Mouse (Mus musculus) spleen, adult 2 months (tissue): Measurements from ENCODE around the gene Hlcs. TPM values are rescaled to one million over a fixed set of nuclear protein-coding genes. Genes with fewer than 3 reads are reported as not detected.
A peak's percentile ranks its signal among the peaks of the same experiment; 100 is the strongest.

Source experiments
- DNase-seq, 2 experiments: peaks; one replicate each; pipeline versions ENCODE4 v3.0.0 to v3.0.0-alpha.2; 2012 to 2021; ENCODE audit warnings: low spot score in 2 of 2, low read depth in 1 of 2
- H3K27ac ChIP-seq: fragments of 200-500 bp; 2 replicates; pipeline ENCODE4 v1.5.1; 2012; ENCODE audit warnings: low read length, inconsistent platforms; ENCODE audit not compliant: insufficient read depth
- H3K27me3 ChIP-seq: fragments of 200-500 bp; 2 replicates; pipeline ENCODE4 v1.6.1; 2012; ENCODE audit warnings: mild to moderate bottlenecking, moderate library complexity, low read length, inconsistent platforms; ENCODE audit not compliant: control insufficient read depth, insufficient read depth
- H3K36me3 ChIP-seq: fragments of 200-500 bp; 2 replicates; pipeline ENCODE4 v1.6.1; 2012; ENCODE audit warnings: mild to moderate bottlenecking, low read length, inconsistent platforms; ENCODE audit not compliant: control insufficient read depth, insufficient read depth
- H3K4me1 ChIP-seq: fragments of 200-500 bp; 2 replicates; pipeline ENCODE4 v1.6.1; 2011; ENCODE audit warnings: inconsistent platforms; ENCODE audit not compliant: control insufficient read depth, insufficient read depth, insufficient read length
- H3K4me3 ChIP-seq: fragments of 200-500 bp; 2 replicates; pipeline ENCODE4 v1.5.1; 2011; ENCODE audit warnings: mild to moderate bottlenecking, inconsistent platforms; ENCODE audit not compliant: insufficient read depth, insufficient read length; ENCODE audit errors: extremely low read depth
- CTCF ChIP-seq: fragments of 200-500 bp; IDR thresholded peaks from 2 replicates; pipeline ENCODE4 v1.5.1; 2011; ENCODE audit warnings: mild to moderate bottlenecking, inconsistent platforms; ENCODE audit not compliant: insufficient read depth, insufficient read length, insufficient replicate concordance; ENCODE audit errors: extremely low read depth
- POLR2A ChIP-seq: fragments of 200-500 bp; IDR thresholded peaks from 2 replicates; pipeline ENCODE4 v1.6.1; 2011; ENCODE audit warnings: low read depth, low read length, inconsistent platforms
- WGBS: fragments of 180-500 bp; shearing (Covaris S2); methylation state at CpG from one replicate; pipeline ENCODE4 v1.1.7; 2018; 5-methylcytosine and 5-hydroxymethylcytosine counted together
- polyA plus RNA-seq: library from polyadenylated mRNA; depleted of rRNA; stranded (reverse); fragments of >200 nt; gene quantifications from 2 replicates; pipeline ENCODE4 v1.2.3, GENCODE M21; 2012; rRNA removed

Hlcs gene
- polyA plus RNA-seq: 9.7 and 9.8 TPM in 2 replicates

DNA sequence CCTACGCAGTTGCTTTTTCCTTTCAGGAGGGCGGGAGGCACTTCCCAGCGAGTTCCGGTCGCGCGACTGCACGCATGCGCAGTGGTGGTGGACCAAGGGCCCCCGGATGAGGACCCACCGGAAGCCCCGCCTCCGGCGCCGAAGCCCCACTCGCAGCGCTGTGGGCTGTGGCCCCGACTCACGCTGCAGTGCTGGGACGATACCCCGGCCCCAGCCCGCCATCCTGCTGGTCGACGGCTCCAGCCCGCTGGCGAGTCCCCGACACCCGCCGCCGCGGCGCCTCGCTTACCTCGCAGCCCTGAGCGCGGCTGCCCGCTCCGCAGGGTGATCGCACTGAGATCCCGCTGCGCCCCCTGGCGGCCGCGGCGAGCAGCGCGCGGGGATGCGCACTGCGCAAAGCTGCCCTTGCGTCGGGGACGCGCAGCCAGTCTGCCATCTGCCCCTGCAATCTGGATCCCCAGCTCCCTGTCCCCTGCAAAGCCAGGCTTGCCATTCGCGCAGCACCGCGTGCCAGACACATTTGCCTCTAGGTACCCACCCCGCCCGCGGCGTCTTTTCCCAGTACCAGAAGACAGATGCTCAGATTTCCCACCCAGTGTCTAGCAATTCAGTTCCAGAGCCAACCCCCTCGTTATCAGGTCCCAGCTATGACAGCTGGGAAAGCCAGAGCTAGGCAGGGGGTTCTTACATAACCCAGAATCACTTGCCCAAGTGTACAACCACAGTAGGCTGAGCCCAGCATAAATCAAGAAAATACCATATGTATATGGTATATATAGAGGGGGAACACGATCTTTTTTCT is at the start of gene Hlcs:
Hlcs (minus strand) TSS at position 343 of the 802 bp plus-strand sequence.
- H3K36me3 ChIP-seq: no peaks in the 10 kb centered on the region
- peaks cover 2% of the 10 kb centered on the region; the same call in 1 of the 2 replicates for H3K27me3 ChIP-seq
- peak; percentile 92 to 98 for DNase-seq
- peak within 1 kb of the TSS; percentile 88 for H3K4me3 ChIP-seq
- H3K27ac ChIP-seq: peak within 1 kb of the TSS; percentile 99
- TF ChIP-seq CTCF (peak; percentile 91), POLR2A (peak; percentile 74)
- H3K4me1 ChIP-seq: peaks cover 7% of the 10 kb centered on the region
- WGBS: 2% methylated on average over 63 of the region's 64 CpGs

DNA sequence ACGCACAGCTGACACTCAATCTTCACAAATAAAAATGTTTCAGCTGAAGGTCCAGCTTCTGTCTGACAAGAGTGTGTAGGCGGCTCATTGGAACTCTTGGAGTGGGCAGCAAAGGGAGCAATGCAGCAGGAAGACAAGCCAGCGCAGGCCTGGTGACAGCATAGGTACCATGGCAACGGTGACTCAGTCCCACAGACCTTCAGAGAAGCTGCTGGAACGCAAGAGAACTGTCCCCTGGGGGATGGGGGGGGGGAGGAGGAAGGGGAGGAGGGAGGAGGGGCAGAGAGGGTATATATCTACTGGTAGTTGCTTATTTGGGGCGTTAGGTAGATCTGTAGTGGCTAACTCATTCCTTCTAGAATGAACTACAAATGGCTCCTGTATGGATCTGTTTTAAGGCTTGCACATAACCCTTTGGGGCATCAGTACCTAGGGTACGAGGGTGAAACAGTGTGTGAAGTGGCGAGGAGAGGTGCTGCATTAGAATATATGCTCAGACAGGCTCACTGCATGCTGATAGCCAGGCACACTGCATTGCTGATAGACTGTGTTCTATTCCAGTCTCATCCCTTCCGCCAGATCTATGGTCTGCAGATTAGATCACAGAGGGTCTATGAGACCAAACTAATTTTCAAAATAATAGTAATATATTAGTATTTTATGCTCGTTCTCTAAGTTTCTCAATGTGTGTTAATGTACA is 49.0 kb upstream of the Hlcs start:
- WGBS: 56% methylated on average over 10 of the region's 10 CpGs
- no peak for TF ChIP-seq POLR2A
- TF ChIP-seq CTCF: no peak
- Histone ChIP-seq H3K27me3 (no peaks in the 10 kb centered on the region), H3K27ac (no peak overlapping the region), H3K4me1 (no peaks in the 10 kb centered on the region), H3K4me3 (no peak overlapping the region), H3K36me3 (no peaks in the 10 kb centered on the region)
- DNase-seq: no peak

DNA sequence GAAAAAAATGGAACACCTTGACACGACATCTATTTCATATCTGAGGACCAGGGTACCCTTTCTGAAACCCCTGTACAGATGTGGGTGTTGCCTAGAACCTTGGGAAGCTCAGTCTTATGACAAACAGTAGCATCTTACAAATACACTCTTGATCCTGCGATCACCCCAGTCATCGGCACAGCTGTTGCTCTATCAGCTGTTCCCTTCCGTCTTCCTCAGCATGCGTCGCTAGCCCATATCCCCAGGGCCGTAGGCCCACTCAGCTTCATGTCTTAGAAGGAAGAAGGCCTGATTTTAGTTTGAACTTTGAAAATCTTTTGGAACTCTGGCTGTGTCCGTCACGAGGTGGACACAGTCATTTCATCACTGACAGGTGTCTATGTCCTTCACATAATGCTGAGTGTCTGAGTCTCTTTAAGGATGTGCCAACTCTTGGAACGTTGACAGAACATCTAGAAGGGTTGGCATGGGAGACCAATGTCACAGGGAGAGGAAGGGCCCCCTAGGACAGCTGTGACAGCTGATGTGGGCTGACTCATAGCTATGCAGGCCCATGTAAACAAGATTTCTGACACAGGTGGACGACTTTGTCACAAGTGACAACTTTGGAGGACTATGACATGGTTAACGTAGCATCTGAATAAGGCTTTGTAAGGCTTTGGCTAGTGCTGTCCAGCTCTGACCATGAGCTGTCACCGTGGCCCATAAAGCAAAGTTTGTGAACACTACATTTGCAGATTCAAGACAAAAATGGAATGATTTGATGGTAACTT is 47.4 kb upstream of the Hlcs start:
- Histone ChIP-seq H3K27me3 (no peaks in the 10 kb centered on the region), H3K27ac (no peak overlapping the region), H3K36me3 (no peaks in the 10 kb centered on the region), H3K4me3 (no peak overlapping the region), H3K4me1 (no peaks in the 10 kb centered on the region)
- 87% methylated on average over 13 of the region's 13 CpGs for WGBS
- no peak for TF ChIP-seq POLR2A
- TF ChIP-seq CTCF: no peak
- no peak for DNase-seq

DNA sequence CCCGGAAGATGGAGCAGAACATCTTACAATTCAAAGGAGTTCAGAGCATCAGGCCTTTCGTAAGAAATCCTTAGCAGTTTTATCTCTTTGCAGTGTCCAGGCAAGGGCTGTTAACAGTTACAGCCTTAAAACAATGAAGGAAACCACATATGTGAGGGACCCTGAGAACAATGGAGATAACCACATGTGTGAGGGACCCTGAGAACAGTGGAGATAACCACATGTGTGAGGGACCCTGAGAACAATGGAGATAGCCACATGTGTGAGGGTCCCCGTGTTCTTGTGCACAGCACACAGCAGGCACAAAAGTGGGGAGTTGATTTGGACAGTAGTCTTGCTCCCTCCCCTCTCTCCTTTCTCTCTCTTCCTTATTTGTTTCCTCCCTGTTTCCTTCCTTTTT is 44.7 kb upstream of the Hlcs start:
- H3K4me3 ChIP-seq: no peak overlapping the region
- DNase-seq: no peak
- WGBS: 79% methylated on average over 3 of the region's 3 CpGs
- no peak overlapping the region for H3K27ac ChIP-seq
- H3K27me3 ChIP-seq: no peaks in the 10 kb centered on the region
- TF ChIP-seq CTCF (no peak), POLR2A (no peak)
- no peaks in the 10 kb centered on the region for H3K36me3 ChIP-seq
- no peaks in the 10 kb centered on the region for H3K4me1 ChIP-seq

DNA sequence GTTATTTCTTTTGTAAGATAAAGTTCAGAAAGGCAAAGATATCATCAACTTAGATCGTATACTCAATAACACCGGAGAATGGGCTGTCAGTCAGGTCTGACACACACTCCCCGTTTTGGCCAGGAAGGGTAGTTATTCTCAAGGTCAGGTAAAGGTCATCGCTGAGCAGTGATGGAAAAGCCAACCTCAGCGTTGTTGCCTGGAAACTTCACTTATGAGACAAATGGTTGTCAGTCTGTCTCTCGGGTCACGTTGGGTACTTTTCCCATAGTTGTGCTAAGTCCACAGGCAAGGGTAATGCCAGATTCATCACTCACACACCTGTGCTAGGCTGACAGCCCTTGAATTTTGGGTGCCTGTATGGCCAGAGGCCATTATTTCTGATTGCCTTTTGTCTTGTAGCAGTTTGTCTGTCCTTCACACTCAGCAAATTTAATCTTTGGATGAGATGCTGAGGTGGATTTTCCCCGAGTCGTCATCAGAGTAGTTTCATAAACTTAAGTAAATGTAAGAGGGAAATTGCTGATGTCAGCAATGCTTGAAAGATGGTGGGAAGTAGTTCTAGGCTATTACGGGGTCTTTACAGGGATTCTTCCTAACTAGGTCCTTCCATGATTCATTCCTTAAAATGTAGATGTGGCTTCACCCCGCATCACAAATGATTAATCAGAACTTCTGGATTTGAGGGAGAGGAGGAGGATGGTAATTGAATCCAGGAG is 43.6 kb upstream of the Hlcs start:
- TF ChIP-seq CTCF: no peak
- no peak for TF ChIP-seq POLR2A
- no peak overlapping the region for H3K4me3 ChIP-seq
- H3K27ac ChIP-seq: no peak overlapping the region
- no peak for DNase-seq
- no peaks in the 10 kb centered on the region for H3K36me3 ChIP-seq
- no peaks in the 10 kb centered on the region for H3K4me1 ChIP-seq
- WGBS: 80% methylated on average over 11 of the region's 11 CpGs
- H3K27me3 ChIP-seq: no peaks in the 10 kb centered on the region

DNA sequence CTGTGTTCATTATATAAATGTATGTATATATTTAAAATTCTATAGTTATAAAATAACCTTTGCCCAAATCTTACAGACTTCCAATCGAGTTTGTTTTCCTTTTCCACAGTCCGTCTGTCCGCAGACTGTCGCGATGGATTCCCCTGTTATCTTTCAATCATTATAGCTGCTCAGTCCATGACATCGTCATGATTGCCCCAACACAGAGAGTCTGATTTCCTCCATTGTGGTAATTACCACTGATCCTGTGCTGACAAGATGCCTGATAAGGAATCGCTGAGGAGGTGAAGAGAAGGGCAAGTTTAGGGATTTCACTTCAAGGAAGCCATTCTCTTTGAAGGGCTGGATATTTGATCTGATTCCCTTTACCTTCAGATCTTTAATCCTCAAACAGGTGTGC is 42.7 kb upstream of the Hlcs start:
- no peak for DNase-seq

More for the DNA sequence above, 42.7 kb upstream of the Hlcs start:
- no peaks in the 10 kb centered on the region for H3K36me3 ChIP-seq
- WGBS: 60% methylated on average over 7 of the region's 7 CpGs
- TF ChIP-seq POLR2A (no peak), CTCF (no peak)
- no peak overlapping the region for H3K4me3 ChIP-seq
- H3K27me3 ChIP-seq: no peaks in the 10 kb centered on the region
- no peak overlapping the region for H3K27ac ChIP-seq
- no peaks in the 10 kb centered on the region for H3K4me1 ChIP-seq
